Mouse (Mus musculus) olfactory bulb, adult 2 months (tissue): ENCODE data around the gene Tmem218. TPM values are rescaled to one million over a fixed set of nuclear protein-coding genes. Genes with fewer than 3 reads are reported as not detected.

Experiments
- H3K27ac ChIP-seq: fragments of 200-500 bp; 2 replicates; pipeline ENCODE4 v1.5.1; 2012; ENCODE audit warnings: low read depth, low read length; ENCODE audit not compliant: insufficient read depth
- H3K4me1 ChIP-seq: fragments of 200-500 bp; 2 replicates; pipeline ENCODE4 v1.6.1; 2012; ENCODE audit warnings: low read length; ENCODE audit not compliant: control insufficient read depth, insufficient read depth
- H3K4me3 ChIP-seq: fragments of 200-500 bp; 2 replicates; pipeline ENCODE4 v1.5.1; 2012; ENCODE audit warnings: mild to moderate bottlenecking, low read depth, low read length, moderate library complexity; ENCODE audit not compliant: insufficient read depth
- CTCF ChIP-seq: fragments of 200-500 bp; IDR thresholded peaks from 2 replicates; pipeline ENCODE4 v1.5.1; 2012; ENCODE audit warnings: low read depth, mild to moderate bottlenecking, low read length, moderate library complexity; ENCODE audit not compliant: insufficient read depth
- POLR2A ChIP-seq: fragments of 200-500 bp; IDR thresholded peaks from 2 replicates; pipeline ENCODE4 v1.6.1; 2012; ENCODE audit warnings: mild to moderate bottlenecking, low read depth, low read length, moderate library complexity; ENCODE audit not compliant: insufficient read depth
- WGBS: fragments of 180-500 bp; shearing (Covaris S2); methylation state at CpG from one replicate; pipeline ENCODE4 v1.1.7; 2018; 5-methylcytosine and 5-hydroxymethylcytosine counted together
- polyA plus RNA-seq: library from polyadenylated mRNA; stranded (reverse); fragments of >200 nt; gene quantifications from 2 replicates; pipeline ENCODE4 v1.2.4, GENCODE M21; 2012; ENCODE audit warnings: low replicate concordance; ENCODE audit not compliant: missing spikeins, insufficient read depth, insufficient read length

Tmem218 gene
- polyA plus RNA-seq, 1 experiment = not detected

DNA sequence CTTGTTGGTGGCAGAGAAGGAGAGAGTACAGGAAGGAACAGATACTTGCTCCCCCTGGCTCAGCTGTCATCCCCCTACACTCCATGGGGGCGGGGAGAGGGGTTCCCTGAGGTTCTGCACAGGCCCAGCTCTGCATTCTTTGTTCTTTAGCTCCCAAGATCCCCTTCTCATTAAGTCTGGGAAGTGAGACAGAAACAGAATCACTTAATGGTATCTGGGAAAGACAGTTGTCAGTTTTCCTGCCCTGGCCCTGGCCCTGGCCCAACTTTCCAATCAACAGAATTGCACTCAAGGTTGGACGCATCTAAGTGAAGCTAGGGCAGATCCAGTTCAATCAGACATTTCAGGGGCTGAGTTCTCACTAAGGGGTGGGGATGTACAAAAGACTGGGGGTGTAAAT lies 24.8 kb upstream of the Tmem218 start:
- Histone ChIP-seq H3K4me1 (peaks cover 10% of the 10 kb centered on the region; the same call in 1 of the 2 replicates), H3K4me3 (no peak overlapping the region), H3K27ac (no peak overlapping the region)
- WGBS = 74% methylated on average over 2 of the region's 2 CpGs
- TF ChIP-seq CTCF (no peak), POLR2A (no peak)

DNA sequence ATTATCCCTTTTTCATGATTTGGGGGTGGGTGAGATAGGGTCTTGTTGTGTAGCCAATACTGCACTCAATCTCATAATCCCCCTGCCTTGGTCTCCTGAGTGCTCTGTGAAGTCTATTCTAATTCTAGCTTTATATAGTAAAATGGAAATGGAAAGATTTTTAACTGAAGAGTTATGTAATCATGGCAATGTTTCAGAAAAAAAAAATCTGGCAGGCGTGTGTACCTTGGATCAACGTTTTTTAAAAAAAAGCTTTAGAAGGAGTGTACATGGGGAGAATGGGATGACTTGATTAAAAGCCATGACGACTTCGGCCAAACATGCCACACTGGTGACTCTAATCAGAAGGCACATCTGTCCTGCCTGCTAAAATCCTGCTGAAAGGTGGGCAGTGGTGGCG lies 20.6 kb upstream of the Tmem218 start:
- Histone ChIP-seq H3K27ac (no peak overlapping the region), H3K4me1 (no peaks in the 10 kb centered on the region), H3K4me3 (no peak overlapping the region)
- whole genome bisulfite sequencing = 83% methylated on average over 5 of the region's 5 CpGs
- no peak for TF ChIP-seq POLR2A
- no peak for TF ChIP-seq CTCF

DNA sequence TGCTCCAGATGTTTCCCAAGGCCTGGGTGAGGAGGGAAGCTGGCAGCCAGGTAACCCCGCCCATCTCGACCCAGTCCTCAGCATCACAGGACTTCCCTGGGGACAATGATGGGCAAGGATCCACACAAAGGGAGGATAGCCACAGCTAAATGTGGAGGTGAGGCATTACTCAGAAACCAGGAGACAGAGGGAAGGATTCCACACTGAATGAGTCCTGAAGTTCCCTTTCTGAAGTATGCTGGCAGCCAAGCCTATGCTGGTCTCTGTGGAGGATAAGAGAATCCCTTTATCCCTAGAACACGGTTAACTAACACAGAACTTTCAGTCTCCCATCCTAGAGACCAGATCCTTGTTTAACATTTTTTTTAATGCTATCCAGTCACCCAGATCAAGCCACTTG lies 20.0 kb upstream of the Tmem218 start:
- H3K27ac ChIP-seq = no peak overlapping the region
- WGBS = 92% methylated on average over 3 of the region's 3 CpGs

GRCm38 (mm10) chr9:37197067-37197466 lies 11.0 kb upstream of the Tmem218 start:
- Histone ChIP-seq H3K4me1 (no peaks in the 10 kb centered on the region), H3K27ac (no peak overlapping the region), H3K4me3 (no peak overlapping the region)
- no peak for TF ChIP-seq CTCF
- TF ChIP-seq POLR2A = no peak
- WGBS = 90% methylated on average over 4 of the region's 4 CpGs

More for the DNA sequence above, 20.0 kb upstream of the Tmem218 start:
- TF ChIP-seq CTCF (no peak), POLR2A (no peak)
- H3K4me1 ChIP-seq = no peaks in the 10 kb centered on the region
- H3K4me3 ChIP-seq = no peak overlapping the region

DNA sequence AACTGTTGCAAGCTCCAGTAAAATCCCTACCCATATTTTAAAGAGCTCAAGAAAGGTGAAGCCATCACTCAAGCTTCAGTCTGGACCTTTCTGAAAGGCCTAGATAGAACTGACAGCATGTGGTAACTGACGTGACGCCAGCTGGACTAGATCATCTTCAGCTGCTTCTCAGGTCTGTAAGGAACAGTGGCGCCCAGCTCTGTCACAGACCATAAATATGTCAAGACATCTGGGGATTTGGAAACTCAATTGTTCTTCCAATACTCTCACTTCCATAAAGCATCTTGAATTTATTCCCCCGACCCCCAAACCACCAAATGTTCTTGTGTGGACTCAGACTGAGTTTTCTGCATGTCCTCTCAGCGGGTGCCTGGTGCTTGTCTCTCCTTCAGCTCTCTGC lies 7.6 kb upstream of the Tmem218 start:
- Histone ChIP-seq H3K27ac (no peak overlapping the region), H3K4me1 (no peaks in the 10 kb centered on the region), H3K4me3 (no peak overlapping the region)
- WGBS = 89% methylated on average over 5 of the region's 5 CpGs
- TF ChIP-seq CTCF (no peak), POLR2A (no peak)

DNA sequence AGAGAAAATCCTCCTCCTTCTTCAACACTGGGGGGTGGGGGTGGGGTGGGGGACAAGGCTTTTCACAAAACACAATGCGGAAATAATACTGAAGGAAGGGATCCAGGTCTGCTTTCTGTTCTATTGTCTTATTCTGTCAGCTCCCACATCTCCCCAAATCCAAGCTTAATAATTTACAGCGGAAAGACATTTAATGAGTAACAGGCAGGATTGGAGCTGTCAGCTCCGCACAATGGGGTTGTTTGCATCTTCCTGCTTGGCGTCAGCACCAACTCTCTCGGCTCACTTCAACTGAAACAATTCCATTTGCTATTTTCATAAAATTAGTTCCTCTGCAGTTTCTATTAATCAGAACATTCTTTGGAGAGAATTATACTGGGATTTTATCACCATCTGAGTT lies 4.1 kb upstream of the Tmem218 start:
- Histone ChIP-seq H3K4me3 (no peak overlapping the region), H3K27ac (no peak overlapping the region), H3K4me1 (no peaks in the 10 kb centered on the region)
- WGBS = 42% methylated on average over 5 of the region's 5 CpGs
- TF ChIP-seq POLR2A (no peak), CTCF (no peak)

GRCm38 (mm10) chr9:37213060-37213738 lies 5.2 kb downstream of the Tmem218 start:
- WGBS = 71% methylated on average over 13 of the region's 13 CpGs
- TF ChIP-seq CTCF (no peak), POLR2A (no peak)
- H3K27ac ChIP-seq = no peak overlapping the region
- H3K4me3 ChIP-seq = no peak overlapping the region
- no peaks in the 10 kb centered on the region for H3K4me1 ChIP-seq

DNA sequence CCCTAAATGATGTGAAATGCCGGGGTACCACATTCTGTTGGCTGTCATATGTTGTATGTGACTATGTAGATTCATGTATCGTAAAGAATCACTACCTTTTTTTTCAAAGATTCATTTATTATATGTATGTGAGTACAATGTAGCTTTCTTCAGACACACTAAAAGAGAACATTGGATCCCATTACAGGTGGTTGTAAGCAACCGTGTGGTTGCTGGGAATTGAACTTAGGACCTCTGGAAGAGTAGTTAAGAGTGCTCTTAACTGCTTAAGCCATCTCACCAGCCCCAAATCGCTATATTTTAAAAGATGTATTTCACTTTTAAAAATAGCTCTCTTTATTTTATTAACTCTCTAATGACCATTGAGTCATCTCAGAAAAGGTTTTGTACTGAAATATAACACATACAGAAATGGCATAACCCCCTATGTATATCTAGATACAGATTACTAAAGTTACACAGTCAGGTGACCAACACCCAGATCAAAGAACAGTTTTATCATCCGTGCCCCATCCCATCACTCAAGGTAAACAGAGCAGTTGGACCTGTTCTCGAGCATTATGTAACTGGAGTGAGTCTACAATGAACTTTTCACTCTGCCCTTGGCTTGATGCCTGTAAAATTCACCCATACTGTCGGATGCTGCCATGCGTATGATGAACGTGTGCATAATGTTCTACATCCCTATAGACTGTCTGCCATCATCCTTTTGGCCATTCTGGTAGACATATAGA lies 6.5 kb downstream of the Tmem218 start:
- Histone ChIP-seq H3K4me3 (no peak overlapping the region), H3K27ac (no peak overlapping the region), H3K4me1 (no peaks in the 10 kb centered on the region)
- 90% methylated on average over 9 of the region's 9 CpGs for WGBS
- TF ChIP-seq CTCF = no peak
- no peak for TF ChIP-seq POLR2A

GRCm38 (mm10) chr9:37220755-37221154 lies 12.7 kb downstream of the Tmem218 start:
- Histone ChIP-seq H3K4me3 (no peak overlapping the region), H3K4me1 (no peaks in the 10 kb centered on the region), H3K27ac (no peak overlapping the region)
- TF ChIP-seq CTCF (no peak), POLR2A (no peak)
- WGBS = 67% methylated on average over 8 of the region's 8 CpGs
